Mouse (Mus musculus): ENCODE data around the gene Etv5. TPM values are rescaled to one million over a fixed set of nuclear protein-coding genes. Genes with fewer than 3 reads are reported as not detected.

Etv5 gene
- polyA plus RNA-seq, 1 experiment from 2014 or later: 59.8 TPM

DNA sequence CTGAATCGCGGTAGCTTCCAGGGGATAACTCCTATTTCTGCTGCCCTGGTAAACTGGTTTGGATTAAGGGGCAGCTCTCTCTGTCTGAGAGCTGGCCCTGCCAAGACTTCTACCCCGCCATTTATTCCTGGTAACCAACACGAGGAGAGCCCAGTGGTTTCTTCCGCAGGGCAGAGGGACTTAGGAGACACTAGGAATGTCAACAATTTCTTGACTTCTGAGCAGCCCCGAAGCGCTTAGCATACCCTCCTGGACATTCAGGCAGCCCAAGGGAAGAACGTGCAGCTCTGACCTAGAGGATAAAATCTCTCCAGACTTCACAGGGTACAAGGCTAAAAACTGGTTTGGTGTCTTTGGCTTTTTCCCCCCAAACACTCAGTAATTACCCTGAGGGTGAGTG, 10.1 kb downstream of the Etv5 start:
- Histone ChIP-seq H3K36me3 (peaks cover 14% of the 10 kb centered on the region), H3K4me1 (peaks cover 42% of the 10 kb centered on the region), H3K9me3 (replicated peaks) (no peaks in the 10 kb centered on the region), H3K9ac (0 out of 2 replicates have a peak overlapping the region, but pooled peaks have one; percentile 14), H3K27ac (peak overlapping the region; percentile 83), H3K27me3 (no peaks in the 10 kb centered on the region), H3K4me3 (replicated peaks) (peak overlapping the region; percentile 13), H3K4me2 (peak overlapping the region; percentile 52)
- 0 out of 2 replicates have a peak, but pooled peaks have one; percentile 4 for ATAC-seq (replicated peaks; ENCODE audit: low FRiP score)
- WGBS: 17% methylated on average over 8 of the region's 8 CpGs

DNA sequence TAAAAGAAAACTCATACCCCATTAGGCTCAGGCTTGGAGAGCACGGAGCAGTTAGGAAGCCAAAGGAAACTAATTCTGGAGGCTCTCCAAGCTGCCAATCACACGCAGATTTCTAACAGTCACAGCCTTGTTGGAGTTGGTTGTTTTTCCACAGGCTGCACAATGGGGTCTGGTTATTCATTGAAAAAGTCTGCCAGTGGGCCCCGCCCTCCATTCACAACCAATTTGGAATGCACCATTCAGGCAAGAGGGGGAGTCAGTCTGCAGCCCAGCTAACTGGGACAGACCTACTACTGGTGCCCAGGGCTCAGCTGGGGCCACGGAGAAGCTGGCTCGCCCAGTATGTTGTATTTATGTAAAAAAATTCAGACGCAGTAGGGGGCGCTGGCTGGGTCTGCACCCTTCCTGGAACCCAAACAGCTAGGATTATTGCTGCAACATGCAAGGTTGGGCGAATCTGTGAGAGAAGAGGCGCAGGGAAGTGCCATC, 10.6 kb downstream of the Etv5 start:
- Histone ChIP-seq H3K27me3 (no peaks in the 10 kb centered on the region), H3K4me1 (peaks cover 38% of the 10 kb centered on the region), H3K4me2 (peak overlapping the region; percentile 52), H3K4me3 (replicated peaks) (peak overlapping the region; percentile 13), H3K9ac (0 out of 2 replicates have a peak overlapping the region, but pooled peaks have one; percentile 14), H3K36me3 (peaks cover 19% of the 10 kb centered on the region), H3K27ac (peak overlapping the region; percentile 83), H3K9me3 (replicated peaks) (no peaks in the 10 kb centered on the region)
- 11% methylated on average over 9 of the region's 9 CpGs for WGBS
- ATAC-seq (replicated peaks; ENCODE audit: low FRiP score): peak; percentile 91

DNA sequence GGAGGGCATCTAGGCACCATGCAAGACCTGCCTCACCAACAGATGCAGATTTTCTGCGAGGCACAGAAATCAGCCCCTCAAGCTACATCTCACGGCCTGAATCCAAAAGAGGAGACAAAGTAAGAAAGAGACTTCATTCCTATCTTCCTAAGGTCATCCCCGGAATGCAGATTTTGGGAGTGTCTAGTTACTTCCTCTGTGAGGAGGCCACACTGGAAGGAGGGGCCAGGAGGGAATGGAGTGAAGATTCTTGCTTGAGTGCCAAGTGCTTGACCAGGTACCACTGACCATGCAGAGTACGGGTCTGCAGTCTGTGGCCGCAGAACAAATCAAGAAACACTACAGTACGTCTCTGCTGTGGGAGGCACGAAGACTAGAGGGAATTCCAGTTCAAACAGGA, 12.7 kb downstream of the Etv5 start:
- 79% methylated on average over 7 of the region's 7 CpGs for WGBS
- Histone ChIP-seq H3K4me2 (no peak overlapping the region), H3K9me3 (replicated peaks) (no peaks in the 10 kb centered on the region), H3K4me1 (peaks cover 34% of the 10 kb centered on the region), H3K9ac (no peak overlapping the region), H3K36me3 (peaks cover 21% of the 10 kb centered on the region), H3K27me3 (no peaks in the 10 kb centered on the region), H3K27ac (no peak overlapping the region), H3K4me3 (replicated peaks) (no peak overlapping the region)
- no peak for ATAC-seq (replicated peaks; ENCODE audit: low FRiP score)

DNA sequence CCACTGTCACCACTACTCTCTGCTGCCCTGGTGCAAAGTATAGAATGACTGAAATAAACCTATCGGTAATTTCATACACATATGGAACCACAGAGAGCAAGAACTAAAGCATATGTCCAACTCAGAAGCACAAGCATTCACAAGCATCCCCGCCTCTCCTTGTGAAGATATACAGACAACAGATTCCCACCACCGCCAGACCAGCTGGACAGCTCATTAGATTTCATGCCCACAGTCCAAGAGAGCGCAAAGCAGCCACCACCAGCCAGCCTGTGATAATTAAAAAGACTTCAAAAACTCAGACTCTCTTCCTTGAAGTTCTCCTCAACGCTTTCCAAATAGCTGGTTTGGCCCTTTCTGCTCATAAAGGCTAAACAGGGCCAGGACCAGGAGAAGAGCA, 17.3 kb downstream of the Etv5 start:
- WGBS: 69% methylated on average over 5 of the region's 5 CpGs
- Histone ChIP-seq H3K4me3 (replicated peaks) (no peak overlapping the region), H3K4me2 (no peak overlapping the region), H3K36me3 (peaks cover 33% of the 10 kb centered on the region), H3K9me3 (replicated peaks) (no peaks in the 10 kb centered on the region), H3K4me1 (peaks cover 21% of the 10 kb centered on the region), H3K27me3 (no peaks in the 10 kb centered on the region), H3K27ac (no peak overlapping the region), H3K9ac (no peak overlapping the region)
- no peak for ATAC-seq (replicated peaks; ENCODE audit: low FRiP score)

DNA sequence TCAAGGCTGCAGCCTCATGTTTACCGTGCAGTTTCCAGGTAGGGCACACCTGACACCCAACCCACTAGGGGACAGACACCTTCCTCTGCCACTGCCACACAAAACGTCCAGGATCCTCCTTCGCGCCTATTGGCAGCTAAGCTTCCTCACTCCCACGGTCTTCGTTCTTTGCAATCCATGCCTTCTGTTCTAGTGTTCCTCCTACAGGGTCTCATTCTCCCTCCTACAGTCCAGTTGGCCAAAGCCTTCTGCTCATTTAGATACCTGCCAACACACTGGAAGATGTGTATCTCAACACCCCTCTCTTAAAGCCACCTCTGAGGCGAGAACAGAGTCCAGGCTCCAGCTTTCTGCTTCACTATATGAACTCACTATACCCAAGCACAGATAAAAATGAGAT, 21.6 kb downstream of the Etv5 start:
- peaks cover 26% of the 10 kb centered on the region for H3K4me1 ChIP-seq
- no peaks in the 10 kb centered on the region for H3K9me3 ChIP-seq (replicated peaks)
- no peaks in the 10 kb centered on the region for H3K27me3 ChIP-seq
- H3K4me2 ChIP-seq: no peak overlapping the region
- no peak for ATAC-seq (replicated peaks; ENCODE audit: low FRiP score)
- 87% methylated on average over 7 of the region's 7 CpGs for WGBS
- no peak overlapping the region for H3K27ac ChIP-seq
- H3K36me3 ChIP-seq: peaks cover 24% of the 10 kb centered on the region
- no peak overlapping the region for H3K4me3 ChIP-seq (replicated peaks)
- H3K9ac ChIP-seq: no peak overlapping the region

DNA sequence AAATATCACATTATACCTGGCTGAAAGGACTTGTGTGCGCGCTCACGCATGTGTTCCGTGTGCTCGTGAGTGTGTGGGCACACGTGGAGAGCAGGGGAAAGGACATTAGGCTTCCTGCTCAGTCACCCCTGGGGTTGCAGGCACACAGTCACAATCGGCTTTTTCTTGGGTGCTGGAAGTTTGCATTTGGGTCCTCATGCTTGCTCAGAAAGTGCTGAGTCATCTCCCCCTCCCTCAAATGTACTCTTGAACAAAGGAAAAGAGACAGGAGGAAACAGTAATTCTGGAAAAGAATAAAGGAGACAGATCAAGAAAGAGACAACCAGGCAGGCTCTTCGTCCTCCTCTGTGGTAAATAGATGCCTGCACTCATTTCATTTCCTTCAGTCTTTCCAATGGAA, 22.5 kb downstream of the Etv5 start:
- H3K9ac ChIP-seq: no peak overlapping the region
- no peak overlapping the region for H3K4me2 ChIP-seq
- H3K36me3 ChIP-seq: peaks cover 24% of the 10 kb centered on the region
- no peak overlapping the region for H3K4me3 ChIP-seq (replicated peaks)
- no peak for ATAC-seq (replicated peaks; ENCODE audit: low FRiP score)
- H3K4me1 ChIP-seq: peaks cover 25% of the 10 kb centered on the region
- no peaks in the 10 kb centered on the region for H3K27me3 ChIP-seq
- H3K9me3 ChIP-seq (replicated peaks): no peaks in the 10 kb centered on the region
- WGBS: 85% methylated on average over 8 of the region's 8 CpGs
- H3K27ac ChIP-seq: no peak overlapping the region

DNA sequence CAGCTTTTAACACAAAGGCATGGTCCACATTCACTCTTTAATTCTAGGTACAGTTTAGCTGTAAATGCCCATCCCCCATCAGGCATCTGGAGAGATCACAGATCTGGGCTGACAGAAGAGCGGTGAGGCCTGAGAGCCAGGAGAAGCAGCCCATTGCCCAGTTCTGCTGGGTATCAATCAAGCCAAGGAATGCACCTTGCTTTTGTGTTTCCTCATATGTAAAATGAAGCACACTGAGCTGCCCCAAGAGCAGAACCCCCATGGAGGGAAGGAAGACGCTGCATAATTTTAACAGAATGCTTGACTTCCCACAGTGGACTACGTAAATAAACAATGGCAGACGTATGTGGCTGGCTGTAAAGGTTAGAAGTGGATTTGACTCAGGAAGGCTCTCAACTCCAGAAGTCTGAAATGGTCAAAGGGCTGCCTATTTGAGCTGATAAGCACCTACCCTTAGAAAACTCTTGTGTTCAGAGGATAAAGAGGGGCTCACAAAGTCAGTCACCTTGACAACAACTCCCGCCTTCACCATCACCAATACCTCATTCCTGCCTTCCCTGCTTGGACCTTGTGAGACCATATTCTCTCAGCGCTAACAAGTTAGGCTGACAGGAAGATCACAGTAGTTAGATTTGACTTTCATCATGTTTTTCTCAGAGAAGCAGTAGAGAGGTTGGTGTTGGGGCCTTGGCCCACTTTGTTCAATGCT, 23.2 kb downstream of the Etv5 start:
- Histone ChIP-seq H3K27ac (no peak overlapping the region), H3K4me1 (peaks cover 18% of the 10 kb centered on the region), H3K36me3 (peaks cover 31% of the 10 kb centered on the region), H3K9me3 (replicated peaks) (no peaks in the 10 kb centered on the region), H3K9ac (no peak overlapping the region), H3K4me2 (no peak overlapping the region), H3K4me3 (replicated peaks) (no peak overlapping the region), H3K27me3 (no peaks in the 10 kb centered on the region)
- 65% methylated on average over 6 of the region's 6 CpGs for WGBS
- ATAC-seq (replicated peaks; ENCODE audit: low FRiP score): no peak

DNA sequence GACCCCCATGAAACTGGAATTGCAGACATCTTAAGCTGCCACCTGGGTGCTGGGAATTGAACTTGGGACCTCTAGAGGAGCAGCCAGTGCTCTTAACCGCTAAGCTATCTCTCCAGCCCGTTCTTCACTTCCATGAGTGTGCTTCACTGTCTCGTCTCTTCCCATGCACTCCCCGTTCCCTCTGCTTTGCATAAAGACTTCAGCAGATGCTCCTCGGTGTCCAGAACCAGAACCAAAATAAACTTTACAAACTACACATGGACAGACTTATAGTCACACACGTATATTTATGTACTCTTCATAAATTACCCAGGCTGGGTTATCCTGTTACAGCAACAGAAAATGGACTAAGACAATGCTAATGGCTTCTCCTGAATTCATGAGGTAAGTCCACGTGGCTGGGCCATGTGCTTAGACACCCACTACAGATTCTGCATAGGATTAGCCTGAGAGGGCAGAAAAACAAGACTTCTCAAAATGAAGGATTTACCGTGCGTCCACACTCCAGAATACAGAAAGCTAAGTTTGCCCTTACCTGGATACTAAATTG, 25.2 kb downstream of the Etv5 start:
- 86% methylated on average over 9 of the region's 9 CpGs for WGBS
- H3K36me3 ChIP-seq: peaks cover 46% of the 10 kb centered on the region
- no peak for ATAC-seq (replicated peaks; ENCODE audit: low FRiP score)

DNA sequence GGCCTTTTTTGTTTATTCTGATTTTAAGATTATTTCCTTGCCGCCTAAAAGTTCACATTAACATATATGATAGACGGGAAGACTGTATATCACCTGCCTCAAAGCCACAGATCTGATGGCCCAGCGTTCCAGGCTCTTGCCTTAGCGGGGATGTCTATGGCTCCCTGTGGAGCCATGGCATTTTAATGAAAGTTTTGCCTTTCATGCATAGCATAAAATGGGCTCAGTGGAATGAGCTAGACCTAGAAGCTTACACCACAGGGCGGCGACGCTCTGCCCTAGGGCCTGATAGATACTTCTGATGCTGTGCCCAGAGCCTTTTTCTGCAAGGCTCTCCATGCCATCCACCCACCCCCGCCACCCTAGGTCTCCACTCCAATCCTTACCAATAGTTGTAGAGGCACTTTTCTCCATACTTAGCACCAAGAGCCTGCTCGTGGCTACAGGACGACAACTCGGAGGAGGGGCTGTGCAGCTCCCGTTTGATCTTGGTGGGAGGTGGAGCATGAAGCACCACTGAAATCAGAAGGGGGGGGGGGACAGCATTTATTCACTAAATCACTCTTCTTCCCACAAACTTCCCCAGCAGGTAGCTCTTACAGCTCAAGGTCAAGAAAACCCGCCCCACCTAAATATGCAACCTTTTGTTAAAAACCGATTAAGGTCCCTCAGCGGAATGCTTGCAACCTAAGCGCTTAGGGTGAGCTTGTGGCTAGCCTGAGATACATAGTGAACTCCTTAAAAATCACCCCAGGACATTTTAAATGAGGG, 26.9 kb downstream of the Etv5 start:
- Histone ChIP-seq H3K4me3 (replicated peaks) (no peak overlapping the region), H3K4me2 (no peak overlapping the region), H3K36me3 (peaks cover 38% of the 10 kb centered on the region), H3K27me3 (no peaks in the 10 kb centered on the region), H3K27ac (no peak overlapping the region), H3K9ac (no peak overlapping the region), H3K9me3 (replicated peaks) (no peaks in the 10 kb centered on the region), H3K4me1 (0 out of 2 replicates have a peak, but pooled peaks cover 6% of the 10 kb centered on the region)
- ATAC-seq (replicated peaks; ENCODE audit: low FRiP score): no peak
- 51% methylated on average over 16 of the region's 16 CpGs for WGBS

More for the DNA sequence above, 25.2 kb downstream of the Etv5 start:
- Histone ChIP-seq H3K4me3 (replicated peaks) (no peak overlapping the region), H3K4me1 (peaks cover 6% of the 10 kb centered on the region; the same call in 1 of the 2 replicates), H3K9ac (no peak overlapping the region), H3K4me2 (no peak overlapping the region), H3K27me3 (no peaks in the 10 kb centered on the region), H3K9me3 (replicated peaks) (no peaks in the 10 kb centered on the region), H3K27ac (no peak overlapping the region)

GRCm38 (mm10) chr16:22411764-22412163, 27.8 kb downstream of the Etv5 start:
- no peak for ATAC-seq (replicated peaks; ENCODE audit: low FRiP score)
- Histone ChIP-seq H3K4me3 (replicated peaks) (no peak overlapping the region), H3K4me1 (0 out of 2 replicates have a peak, but pooled peaks cover 3% of the 10 kb centered on the region), H3K4me2 (no peak overlapping the region), H3K27ac (no peak overlapping the region), H3K9me3 (replicated peaks) (no peaks in the 10 kb centered on the region), H3K36me3 (peaks cover 35% of the 10 kb centered on the region), H3K27me3 (no peaks in the 10 kb centered on the region), H3K9ac (no peak overlapping the region)
- WGBS: 46% methylated on average over 11 of the region's 11 CpGs

- no peak overlapping the region for H3K4me2 ChIP-seq
- ATAC-seq (replicated peaks; ENCODE audit: low FRiP score): no peak
These were observed 29.5 kb downstream of the Etv5 start for GRCm38 (mm10) chr16:22410000-22410399.

More at GRCm38 (mm10) chr16:22410000-22410399, 29.5 kb downstream of the Etv5 start:
- Histone ChIP-seq H3K9me3 (replicated peaks) (no peaks in the 10 kb centered on the region), H3K9ac (no peak overlapping the region), H3K27ac (no peak overlapping the region), H3K27me3 (no peaks in the 10 kb centered on the region), H3K4me3 (replicated peaks) (no peak overlapping the region), H3K4me1 (peaks cover 12% of the 10 kb centered on the region; the same call in 1 of the 2 replicates), H3K36me3 (peaks cover 51% of the 10 kb centered on the region)
- 82% methylated on average over 5 of the region's 5 CpGs for WGBS

Data from kidney, embryonic 15.5 days (tissue).